Mouse (Mus musculus): ENCODE results near the gene Rap1a.

- TF ChIP-seq CTCF (IDR thresholded peaks at IDR 0.05; ENCODE audit: low read depth): no peak
- TF ChIP-seq EP300 (IDR thresholded peaks at IDR 0.05; ENCODE audit: low read depth): no peak
Observed at GRCm38 (mm10) chr3:105714820-105715167, 86.3 kb downstream of the Rap1a start.

All from heart, postnatal 0 days (tissue).